Mouse (Mus musculus): ENCODE results near the gene Celsr1. TPM values are rescaled to one million over a fixed set of nuclear protein-coding genes. Genes with fewer than 3 reads are reported as not detected.
A peak's percentile ranks its signal among the peaks of the same experiment; 100 is the strongest.

Gene Celsr1
- total and polyA plus RNA-seq, 3 experiments = 4.5 to 5.2 (median 5.0) TPM

- H3K79me2 ChIP-seq (replicated peaks; ENCODE audit: control insufficient read depth, insufficient read depth, low read length) = no peaks in the 10 kb centered on the region
- H3K9ac ChIP-seq (ENCODE audit: low read depth, low read length) = no peak overlapping the region
- TF ChIP-seq EP300 (IDR thresholded peaks at IDR 0.05; ENCODE audit: insufficient read depth, low read depth, low read length) (no peak), CTCF (IDR thresholded peaks at IDR 0.05) (no peak), POLR2A (IDR thresholded peaks at IDR 0.05; ENCODE audit: insufficient read depth, low read depth, low read length) (no peak)
- no peaks in the 10 kb centered on the region for H3K4me1 ChIP-seq (ENCODE audit: control insufficient read depth, insufficient read depth, low read length)
- no peaks in the 10 kb centered on the region for H3K36me3 ChIP-seq (ENCODE audit: control insufficient read depth, insufficient read depth, low read length)
- H3K27me3 ChIP-seq (ENCODE audit: control insufficient read depth, insufficient read depth, low read length) = no peaks in the 10 kb centered on the region
- 69% methylated on average over 6 of the region's 6 CpGs for WGBS
- no peak for DNase-seq
- H3K4me3 ChIP-seq = no peak overlapping the region
- H3K27ac ChIP-seq = no peak overlapping the region
- intact Hi-C loops (cut with DNase I) = no loop called here
These were observed 77.4 kb downstream of the Celsr1 start for GRCm38 (mm10) chr15:85956202-85956601.

GRCm38 (mm10) chr15:85953458-85953857 is 80.1 kb downstream of the Celsr1 start:
- Histone ChIP-seq H3K36me3 (ENCODE audit: control insufficient read depth, insufficient read depth, low read length) (no peaks in the 10 kb centered on the region), H3K27me3 (ENCODE audit: control insufficient read depth, insufficient read depth, low read length) (no peaks in the 10 kb centered on the region), H3K4me1 (ENCODE audit: control insufficient read depth, insufficient read depth, low read length) (no peaks in the 10 kb centered on the region), H3K79me2 (replicated peaks; ENCODE audit: control insufficient read depth, insufficient read depth, low read length) (no peaks in the 10 kb centered on the region), H3K4me3 (no peak overlapping the region), H3K27ac (no peak overlapping the region), H3K9ac (ENCODE audit: low read depth, low read length) (no peak overlapping the region)
- TF ChIP-seq CTCF (IDR thresholded peaks at IDR 0.05) = no peak
- no peak for TF ChIP-seq EP300 (IDR thresholded peaks at IDR 0.05; ENCODE audit: insufficient read depth, low read depth, low read length)
- no peak for TF ChIP-seq POLR2A (IDR thresholded peaks at IDR 0.05; ENCODE audit: insufficient read depth, low read depth, low read length)
- no peak for DNase-seq
- intact Hi-C loops (cut with DNase I) = no loop called here
- 84% methylated on average over 6 of the region's 6 CpGs for WGBS

- no peak overlapping the region for H3K27ac ChIP-seq
- no peaks in the 10 kb centered on the region for H3K27me3 ChIP-seq (ENCODE audit: control insufficient read depth, insufficient read depth, low read length)
- H3K36me3 ChIP-seq (ENCODE audit: control insufficient read depth, insufficient read depth, low read length) = no peaks in the 10 kb centered on the region
- H3K9ac ChIP-seq (ENCODE audit: low read depth, low read length) = no peak overlapping the region
- H3K4me3 ChIP-seq = no peak overlapping the region
- WGBS = 60% methylated on average over 16 of the region's 16 CpGs
- H3K79me2 ChIP-seq (replicated peaks; ENCODE audit: control insufficient read depth, insufficient read depth, low read length) = no peaks in the 10 kb centered on the region
- TF ChIP-seq POLR2A (IDR thresholded peaks at IDR 0.05; ENCODE audit: insufficient read depth, low read depth, low read length) (no peak), CTCF (IDR thresholded peaks at IDR 0.05) (no peak), EP300 (IDR thresholded peaks at IDR 0.05; ENCODE audit: insufficient read depth, low read depth, low read length) (no peak)
- H3K4me1 ChIP-seq (ENCODE audit: control insufficient read depth, insufficient read depth, low read length) = no peaks in the 10 kb centered on the region
- peak; percentile 13 to 25 for DNase-seq
- intact Hi-C loops (cut with DNase I) = no loop called here
These were observed 84.0 kb downstream of the Celsr1 start for GRCm38 (mm10) chr15:85949421-85950164.

- DNase-seq = no peak
- intact Hi-C loops (cut with DNase I) = no loop called here
- no peaks in the 10 kb centered on the region for H3K36me3 ChIP-seq (ENCODE audit: control insufficient read depth, insufficient read depth, low read length)
- WGBS = 77% methylated on average over 8 of the region's 8 CpGs
- H3K27me3 ChIP-seq (ENCODE audit: control insufficient read depth, insufficient read depth, low read length) = no peaks in the 10 kb centered on the region
- H3K4me1 ChIP-seq (ENCODE audit: control insufficient read depth, insufficient read depth, low read length) = no peaks in the 10 kb centered on the region
- no peak overlapping the region for H3K27ac ChIP-seq
- no peak overlapping the region for H3K4me3 ChIP-seq
- no peak overlapping the region for H3K9ac ChIP-seq (ENCODE audit: low read depth, low read length)
- no peaks in the 10 kb centered on the region for H3K79me2 ChIP-seq (replicated peaks; ENCODE audit: control insufficient read depth, insufficient read depth, low read length)
- TF ChIP-seq EP300 (IDR thresholded peaks at IDR 0.05; ENCODE audit: insufficient read depth, low read depth, low read length) = no peak
- no peak for TF ChIP-seq POLR2A (IDR thresholded peaks at IDR 0.05; ENCODE audit: insufficient read depth, low read depth, low read length)
These were observed 85.6 kb downstream of the Celsr1 start for GRCm38 (mm10) chr15:85947967-85948366.

- Histone ChIP-seq H3K79me2 (replicated peaks; ENCODE audit: control insufficient read depth, insufficient read depth, low read length) (no peaks in the 10 kb centered on the region), H3K36me3 (ENCODE audit: control insufficient read depth, insufficient read depth, low read length) (no peaks in the 10 kb centered on the region), H3K27ac (no peak overlapping the region), H3K27me3 (ENCODE audit: control insufficient read depth, insufficient read depth, low read length) (no peaks in the 10 kb centered on the region), H3K9ac (ENCODE audit: low read depth, low read length) (no peak overlapping the region), H3K4me3 (no peak overlapping the region), H3K4me1 (ENCODE audit: control insufficient read depth, insufficient read depth, low read length) (no peaks in the 10 kb centered on the region)
- intact Hi-C loops (cut with DNase I) = no loop called here
- 86% methylated on average over 9 of the region's 9 CpGs for WGBS
- no peak for DNase-seq
- TF ChIP-seq EP300 (IDR thresholded peaks at IDR 0.05; ENCODE audit: insufficient read depth, low read depth, low read length) (no peak), CTCF (IDR thresholded peaks at IDR 0.05) (no peak), POLR2A (IDR thresholded peaks at IDR 0.05; ENCODE audit: insufficient read depth, low read depth, low read length) (no peak)
These were observed 86.0 kb downstream of the Celsr1 start for GRCm38 (mm10) chr15:85947541-85947940.

GRCm38 (mm10) chr15:85935627-85936049 is 97.9 kb downstream of the Celsr1 start:
- no peaks in the 10 kb centered on the region for H3K79me2 ChIP-seq (replicated peaks; ENCODE audit: control insufficient read depth, insufficient read depth, low read length)
- no peak overlapping the region for H3K27ac ChIP-seq
- H3K36me3 ChIP-seq (ENCODE audit: control insufficient read depth, insufficient read depth, low read length) = no peaks in the 10 kb centered on the region
- no peak overlapping the region for H3K9ac ChIP-seq (ENCODE audit: low read depth, low read length)
- 28% methylated on average over 5 of the region's 5 CpGs for whole genome bisulfite sequencing
- H3K4me1 ChIP-seq (ENCODE audit: control insufficient read depth, insufficient read depth, low read length) = no peaks in the 10 kb centered on the region
- H3K4me3 ChIP-seq = no peak overlapping the region
- no peak for TF ChIP-seq EP300 (IDR thresholded peaks at IDR 0.05; ENCODE audit: insufficient read depth, low read depth, low read length)
- TF ChIP-seq CTCF (IDR thresholded peaks at IDR 0.05) = no peak
- TF ChIP-seq POLR2A (IDR thresholded peaks at IDR 0.05; ENCODE audit: insufficient read depth, low read depth, low read length) = no peak
- no peaks in the 10 kb centered on the region for H3K27me3 ChIP-seq (ENCODE audit: control insufficient read depth, insufficient read depth, low read length)
- DNase-seq = peak; percentile 27 to 44
- intact Hi-C loops (cut with DNase I) = no loop called here

Data from heart, adult 2 months (tissue).